Mouse (Mus musculus) kidney, postnatal 14 days (tissue): Measurements from ENCODE around the gene Yap1.

Source experiments
- DNase-seq: peaks from one replicate; pipeline ENCODE4 v3.0.0; 2022; ENCODE audit warnings: mixed read lengths

The Yap1 gene

GRCm38 (mm10) chr9:7971993-7972392 lies 32.4 kb downstream of the Yap1 start:
- DNase-seq, result no peak

- peak; percentile 25 for DNase-seq
Observed at GRCm38 (mm10) chr9:7967980-7968379, 36.4 kb downstream of the Yap1 start.

DNA sequence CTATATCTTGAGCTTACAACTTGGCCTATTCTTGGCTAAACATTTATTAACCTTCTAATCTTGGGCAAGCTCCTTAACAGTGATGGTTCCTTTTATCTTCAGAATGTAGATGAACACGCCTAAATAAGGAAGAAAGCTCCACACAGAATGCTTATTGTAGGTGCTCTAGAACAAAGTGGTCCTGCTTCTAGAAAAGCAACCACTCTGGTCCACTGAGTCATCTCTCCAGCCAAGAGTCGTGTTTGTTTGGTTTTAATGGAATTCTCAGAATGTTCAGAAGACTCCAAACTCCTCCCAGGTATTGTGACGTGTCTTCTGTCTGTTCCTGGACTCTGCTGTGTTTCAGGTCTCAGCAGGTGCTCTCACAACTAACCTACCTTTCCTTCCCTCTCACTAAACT lies 38.8 kb downstream of the Yap1 start:
- no peak for DNase-seq

GRCm38 (mm10) chr9:7963867-7964266 lies 40.5 kb downstream of the Yap1 start:
- DNase-seq, result no peak

DNA sequence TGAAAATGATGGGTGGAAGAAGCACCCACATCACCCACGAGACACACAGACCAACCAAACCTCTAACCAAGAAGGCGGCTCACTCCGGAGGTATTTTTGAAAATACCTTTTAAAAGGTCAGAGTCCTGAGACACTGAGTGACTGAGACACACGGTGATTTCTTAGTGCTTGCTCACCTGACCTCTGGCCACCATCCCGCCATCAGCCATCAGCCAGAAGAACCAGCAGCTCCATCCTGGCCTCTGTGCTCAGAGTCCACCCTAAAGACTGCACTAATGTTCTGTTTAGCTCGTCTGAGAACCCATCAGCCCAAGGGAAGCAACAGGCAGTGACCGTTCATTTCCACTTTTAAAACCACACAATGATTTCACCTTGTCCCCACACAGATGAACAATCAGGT lies 41.5 kb downstream of the Yap1 start:
- DNase-seq, result no peak

GRCm38 (mm10) chr9:7961366-7962160 lies 42.8 kb downstream of the Yap1 start:
- DNase-seq, result peak; percentile 53

- peak; percentile 74 for DNase-seq
Observed at GRCm38 (mm10) chr9:7960382-7960781, 44.0 kb downstream of the Yap1 start.

- no peak for DNase-seq
Observed at GRCm38 (mm10) chr9:7959301-7959700, 45.1 kb downstream of the Yap1 start.

DNA sequence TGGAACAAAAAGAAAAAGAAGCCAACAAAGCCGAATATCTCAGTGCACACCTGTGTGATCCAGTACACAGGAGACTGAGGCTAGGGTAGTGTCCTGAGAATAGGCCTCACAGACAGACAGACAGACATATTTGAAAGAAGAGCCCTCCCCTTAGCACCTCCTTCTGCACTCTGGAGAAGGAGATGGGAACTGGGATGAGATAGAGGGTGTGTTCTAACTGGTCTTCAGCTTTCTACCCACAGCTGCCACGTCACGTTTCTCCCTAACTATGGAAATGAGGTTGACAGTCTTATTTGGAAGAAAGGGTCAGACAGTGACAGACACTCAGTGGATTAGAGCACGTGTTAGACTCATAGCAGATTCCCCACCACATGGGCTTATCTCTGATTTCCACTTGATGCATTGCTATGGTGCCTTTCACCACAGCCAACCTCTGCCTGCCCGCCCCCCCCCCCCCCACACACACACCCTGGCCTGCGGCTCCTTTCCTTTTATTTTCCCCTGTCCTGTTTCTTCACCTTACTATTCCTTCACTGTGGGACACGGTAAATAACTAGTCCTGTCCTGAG lies 46.3 kb downstream of the Yap1 start:
- DNase-seq, result no peak

GRCm38 (mm10) chr9:7957407-7957806 lies 47.0 kb downstream of the Yap1 start:
- DNase-seq, result no peak

GRCm38 (mm10) chr9:7956400-7956799 lies 48.0 kb downstream of the Yap1 start:
- DNase-seq, result no peak

- no peak for DNase-seq
Observed at GRCm38 (mm10) chr9:7952886-7953285, 51.5 kb downstream of the Yap1 start.

- no peak for DNase-seq
Observed at GRCm38 (mm10) chr9:7950211-7950644, 54.2 kb downstream of the Yap1 start.

DNA sequence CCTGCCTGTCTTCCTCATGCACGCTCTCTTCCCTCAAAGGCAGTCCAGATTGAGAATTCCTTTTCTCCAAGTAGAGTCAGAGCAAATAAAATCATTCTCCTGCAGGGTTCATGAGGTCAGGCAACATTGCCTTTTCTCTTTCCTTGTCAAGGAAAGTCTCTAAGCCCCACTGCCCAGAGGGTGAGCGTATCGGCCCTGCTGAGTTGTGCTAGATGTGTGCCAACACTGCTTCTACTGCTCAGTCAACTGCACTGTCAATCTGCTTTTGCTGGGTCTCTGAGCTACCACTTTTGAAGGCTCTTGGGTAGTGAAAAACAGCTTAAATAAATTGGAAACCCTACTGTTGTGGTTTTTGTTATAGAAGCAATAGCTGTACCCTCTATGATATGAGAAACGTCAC lies 56.5 kb downstream of the Yap1 start:
- DNase-seq, result no peak

DNA sequence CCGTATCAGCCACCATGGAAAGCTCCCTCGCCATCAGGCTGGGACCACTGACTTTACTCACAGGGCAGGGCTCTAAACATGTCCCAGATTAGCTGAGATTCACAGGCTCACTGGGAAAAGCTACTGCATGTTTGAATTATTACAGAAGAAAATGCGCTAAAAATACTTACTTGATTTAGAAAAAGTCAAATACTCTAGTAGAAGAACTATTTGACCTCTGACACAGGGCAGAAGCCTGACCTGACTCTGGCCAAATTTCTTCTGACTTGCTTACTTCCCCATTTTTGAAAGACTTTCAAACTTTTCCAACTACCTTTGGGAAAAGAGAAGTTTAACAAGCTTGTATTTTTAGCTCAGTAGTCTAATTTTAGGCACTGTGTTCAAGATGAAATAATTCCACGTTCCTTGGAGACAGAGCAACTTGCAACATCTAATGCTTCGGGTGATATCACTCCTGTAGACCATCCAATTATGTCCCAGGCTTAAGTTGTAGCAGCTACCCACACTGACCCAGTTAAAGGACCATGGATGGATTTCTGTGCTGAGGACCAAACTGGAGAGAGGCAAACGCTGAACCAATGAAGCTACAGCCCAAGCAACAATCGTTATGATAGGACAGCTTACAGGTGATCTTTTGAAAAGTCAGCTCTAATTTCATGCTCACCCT lies 60.5 kb downstream of the Yap1 start:
- DNase-seq, result peak; percentile 22

- no peak for DNase-seq
Observed at GRCm38 (mm10) chr9:7942701-7943100, 61.7 kb downstream of the Yap1 start.

- DNase-seq, result no peak
Observed at GRCm38 (mm10) chr9:7940075-7940474, 64.3 kb downstream of the Yap1 start.

DNA sequence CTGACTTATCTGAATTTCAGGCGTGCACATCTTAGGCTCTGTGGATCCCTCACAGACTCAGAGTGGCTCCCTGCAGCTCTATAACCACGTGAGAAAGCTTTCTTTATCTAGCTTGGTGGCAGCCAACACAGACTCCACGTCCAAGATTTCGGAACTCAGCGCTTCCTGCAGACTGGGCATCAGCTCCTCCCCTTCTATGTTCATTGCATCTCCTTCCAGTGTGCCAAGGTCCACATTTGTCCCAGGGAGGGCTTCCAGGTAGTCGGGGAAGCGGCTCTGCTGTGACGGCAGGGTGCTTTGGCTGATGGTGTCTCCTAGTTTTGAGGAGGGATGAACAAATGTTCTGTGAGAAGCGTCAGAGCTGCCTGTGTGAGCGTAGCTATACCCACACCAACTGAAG lies 70.0 kb downstream of the Yap1 start:
- no peak for DNase-seq

GRCm38 (mm10) chr9:7929552-7929951 lies 74.8 kb downstream of the Yap1 start:
- DNase-seq, result peak; percentile 41

GRCm38 (mm10) chr9:7928866-7929265 lies 75.5 kb downstream of the Yap1 start:
- DNase-seq, result no peak

DNA sequence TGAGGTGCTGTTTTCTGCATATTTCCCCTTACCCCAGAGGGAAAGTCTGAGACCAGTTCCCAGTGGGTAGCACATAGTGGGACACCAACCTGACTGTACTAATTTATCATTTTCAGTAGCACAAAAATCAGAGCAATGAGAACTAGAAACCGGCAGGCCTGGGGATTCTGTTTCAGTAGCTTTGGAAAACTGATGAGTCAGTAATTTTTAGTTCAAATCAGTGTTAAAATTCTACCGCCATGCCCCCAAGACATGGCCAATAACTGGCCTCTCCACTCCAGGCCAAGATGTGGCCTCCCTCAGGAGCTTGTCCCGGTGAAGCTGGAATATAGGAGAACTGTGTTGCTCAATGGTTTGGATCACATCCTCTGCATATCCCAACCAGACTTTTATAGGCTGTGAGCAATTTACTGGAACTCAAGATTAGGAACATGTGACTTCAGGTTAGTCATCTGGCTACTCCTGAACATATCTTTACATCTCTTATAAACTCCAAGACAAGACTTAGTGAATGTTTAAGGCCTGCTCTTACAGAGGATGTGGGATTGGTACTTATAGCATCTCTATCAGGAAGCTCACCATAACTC lies 76.1 kb downstream of the Yap1 start:
- no peak for DNase-seq

- no peak for DNase-seq
Observed at GRCm38 (mm10) chr9:7914925-7915324, 89.5 kb downstream of the Yap1 start.

GRCm38 (mm10) chr9:7914487-7914886 lies 89.9 kb downstream of the Yap1 start:
- peak; percentile 76 for DNase-seq

- no peak for DNase-seq
Observed at GRCm38 (mm10) chr9:7913953-7914352, 90.4 kb downstream of the Yap1 start.
